Mouse (Mus musculus): ENCODE results near the gene Amer1. TPM values are rescaled to one million over a fixed set of nuclear protein-coding genes. Genes with fewer than 3 reads are reported as not detected.

The Amer1 gene
- total RNA-seq (2021): 10.2 and 11.8 TPM in 2 replicates
- long read RNA-seq, experiment 1, full-length matches to known transcripts: 1 of 3 reads
- long read RNA-seq, experiment 1, partial matches to known transcripts: 0 of 3 reads
- long read RNA-seq, experiment 1, other reads (novel, unspliced or antisense): 2 of 3 reads
- long read RNA-seq, experiment 2, full-length matches to known transcripts: 2 of 3 reads
- long read RNA-seq, experiment 2, partial matches to known transcripts: 0 of 3 reads
- long read RNA-seq, experiment 2, other reads (novel, unspliced or antisense): 1 of 3 reads

- DNase-seq: peak; percentile 92
Measured at GRCm38 (mm10) chrX:95444776-95445111, at the start of gene Amer1. Amer1 (minus strand) TSS chrX:95444872.

GRCm38 (mm10) chrX:95457166-95457565 lies 12.5 kb upstream of the Amer1 start:
- DNase-seq: no peak

- no peak for DNase-seq
Measured at GRCm38 (mm10) chrX:95445866-95446265, 1.2 kb upstream of the Amer1 start.

- DNase-seq: no peak
Measured at GRCm38 (mm10) chrX:95445141-95445540, 469 bp upstream of the Amer1 start.

- peak; percentile 56 for DNase-seq
Measured at GRCm38 (mm10) chrX:95443898-95444775, 535 bp downstream of the Amer1 start.

- no peak for DNase-seq
Measured at GRCm38 (mm10) chrX:95443390-95443789, 1.3 kb downstream of the Amer1 start.

GRCm38 (mm10) chrX:95442261-95442660 lies 2.4 kb downstream of the Amer1 start:
- DNase-seq: no peak

GRCm38 (mm10) chrX:95441290-95441689 lies 3.4 kb downstream of the Amer1 start:
- no peak for DNase-seq

GRCm38 (mm10) chrX:95438491-95438890 lies 6.2 kb downstream of the Amer1 start:
- no peak for DNase-seq

- peak; percentile 20 for DNase-seq
Measured at GRCm38 (mm10) chrX:95437236-95437635, 7.4 kb downstream of the Amer1 start.

GRCm38 (mm10) chrX:95373101-95373500 lies 71.6 kb downstream of the Amer1 start:
- DNase-seq: no peak

Other genes starting within 250 kb of the Amer1 start
- gene Arhgef9, start 248.0 kb downstream of the Amer1 start, total RNA-seq (2021): 12.6 and 16.9 TPM in 2 replicates
- 0.37 TPM in 1 of 2 replicates, not detected in the other for gene Asb12, start 113.1 kb upstream of the Amer1 start, total RNA-seq (2021)
- gene Pfn5, start 113.2 kb upstream of the Amer1 start, total RNA-seq (2021): not detected in 2 replicates
- gene Zc4h2, start 213.6 kb upstream of the Amer1 start, total RNA-seq (2021): 3.8 and 3.9 TPM in 2 replicates